Mouse (Mus musculus): ENCODE measurements around the gene Syngr2.
"Not testable (repeated sequence)": the region's sequence is repeated elsewhere in the genome, so short reads cannot be mapped to it uniquely, and the experiment has no call there.

The Syngr2 gene

DNA sequence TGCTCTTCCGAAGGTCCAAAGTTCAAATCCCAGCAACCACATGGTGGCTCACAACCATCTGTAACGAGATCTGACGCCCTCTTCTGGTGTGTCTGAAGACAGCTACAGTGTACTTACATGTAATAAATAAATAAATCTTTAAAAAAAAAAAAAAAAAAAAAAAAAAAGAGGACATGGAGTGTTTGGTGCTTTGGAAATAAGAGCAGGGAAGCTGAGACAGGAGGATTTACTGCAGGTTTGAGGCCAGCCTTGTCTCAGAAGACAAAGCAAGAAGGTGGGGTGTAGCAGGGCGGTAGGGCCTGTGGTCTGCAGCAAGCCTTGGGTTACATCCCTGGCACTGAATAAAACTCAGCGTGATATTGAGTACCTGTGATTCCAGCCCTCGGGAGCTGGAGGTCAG, 24.0 kb downstream of the Syngr2 start:
- DNase-seq (ENCODE audit: low spot score in 2 of 2), result not testable (repeated sequence)

DNA sequence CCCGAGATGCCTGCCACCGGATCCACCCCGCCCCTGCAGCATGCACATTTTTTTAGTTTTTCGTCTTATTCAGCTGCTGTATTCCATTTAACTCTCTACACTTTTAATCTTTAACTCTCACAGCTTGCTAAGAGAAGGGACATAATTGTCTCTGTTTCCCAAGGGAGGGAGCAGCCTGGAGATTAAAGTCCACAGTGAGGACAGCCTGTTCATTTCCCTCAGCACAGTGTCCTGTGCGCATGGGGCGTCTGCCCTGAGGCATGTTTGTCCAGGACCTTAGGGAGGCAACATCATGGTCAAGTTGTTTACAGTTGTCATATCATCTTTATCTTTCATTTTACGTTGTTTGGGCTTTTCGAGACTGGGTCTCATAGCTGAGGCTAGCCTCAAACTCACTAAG, 24.6 kb downstream of the Syngr2 start:
- no peak for DNase-seq (ENCODE audit: low spot score in 2 of 2)

DNA sequence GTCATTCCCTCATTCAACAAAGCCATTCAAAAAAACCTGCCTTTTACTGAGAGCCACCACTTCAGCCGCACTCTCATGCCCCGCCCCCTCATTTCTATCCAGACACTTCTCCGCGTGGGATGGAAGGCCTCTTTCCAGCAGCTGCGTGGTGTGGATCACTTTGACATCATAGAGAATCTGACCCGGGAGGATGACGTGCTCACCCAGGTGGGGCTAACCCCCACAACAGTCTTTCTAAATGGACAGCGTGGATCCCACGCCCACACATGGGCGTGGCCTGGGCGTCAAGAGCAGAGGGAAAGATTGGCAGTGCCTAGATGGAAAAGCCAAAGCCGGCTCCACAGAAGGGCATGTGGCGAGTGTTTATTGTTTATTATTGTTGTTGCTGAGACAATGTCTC, 26.8 kb downstream of the Syngr2 start:
- no peak for DNase-seq (ENCODE audit: low spot score in 2 of 2)

DNA sequence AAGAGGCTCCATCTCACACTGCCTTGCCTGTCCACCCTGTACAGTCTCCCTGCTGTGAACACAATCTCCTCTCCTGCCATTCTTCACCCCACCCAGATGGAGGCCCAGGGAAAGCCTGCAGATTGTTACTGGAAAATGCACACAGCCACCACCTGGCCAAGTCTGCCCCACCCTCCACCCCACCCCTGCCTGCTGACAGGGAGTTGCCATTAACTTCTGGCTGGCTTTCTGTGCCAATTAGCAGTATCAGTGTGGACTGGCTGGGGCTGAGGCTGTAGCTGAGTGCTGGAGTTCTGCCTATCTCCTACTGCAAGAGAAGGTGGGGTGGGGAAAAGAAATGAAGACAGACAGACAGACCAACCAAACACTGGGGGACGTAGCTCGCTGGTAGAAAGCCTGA, 29.1 kb downstream of the Syngr2 start:
- no peak for DNase-seq (ENCODE audit: low spot score in 2 of 2)

DNA sequence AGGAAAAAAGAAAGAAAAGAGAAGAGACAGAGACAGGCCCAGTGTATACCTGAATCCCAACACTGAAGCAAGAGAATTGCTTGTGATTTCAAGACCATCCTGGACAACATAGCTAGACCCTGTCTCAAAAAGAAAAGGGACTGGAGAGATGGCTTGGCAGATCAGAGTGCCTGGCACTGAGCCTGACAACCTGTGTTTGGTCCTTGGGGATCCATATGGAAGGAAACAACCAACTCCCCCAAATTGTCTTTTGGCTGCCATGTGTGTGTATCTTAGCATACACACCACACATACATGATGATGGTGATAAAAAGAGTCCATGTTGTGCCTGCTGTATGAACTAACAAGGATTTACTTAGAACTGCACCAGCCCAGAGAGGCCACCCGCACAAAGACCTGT, 29.6 kb downstream of the Syngr2 start:
- DNase-seq (ENCODE audit: low spot score in 2 of 2), result no peak

DNA sequence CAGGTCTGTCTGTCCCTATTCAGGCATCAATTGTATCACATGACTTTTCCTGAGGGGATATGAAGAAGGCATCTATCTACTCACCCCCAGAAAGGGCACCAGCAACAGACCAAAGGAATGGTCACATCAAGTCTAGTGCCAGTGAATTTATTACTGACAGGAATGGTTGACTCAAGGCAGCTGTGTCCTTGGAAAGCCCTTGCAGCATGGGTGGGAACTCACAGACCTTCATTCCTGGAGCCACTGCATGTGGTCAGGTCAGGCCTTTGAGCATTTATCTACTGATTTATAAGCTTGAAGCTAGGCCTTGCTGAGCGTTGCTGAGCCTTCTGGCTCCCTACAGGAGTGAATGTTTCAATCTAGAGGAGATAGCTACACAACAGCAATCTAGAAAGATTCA, 31.4 kb downstream of the Syngr2 start:
- no peak for DNase-seq (ENCODE audit: low spot score in 2 of 2)

DNA sequence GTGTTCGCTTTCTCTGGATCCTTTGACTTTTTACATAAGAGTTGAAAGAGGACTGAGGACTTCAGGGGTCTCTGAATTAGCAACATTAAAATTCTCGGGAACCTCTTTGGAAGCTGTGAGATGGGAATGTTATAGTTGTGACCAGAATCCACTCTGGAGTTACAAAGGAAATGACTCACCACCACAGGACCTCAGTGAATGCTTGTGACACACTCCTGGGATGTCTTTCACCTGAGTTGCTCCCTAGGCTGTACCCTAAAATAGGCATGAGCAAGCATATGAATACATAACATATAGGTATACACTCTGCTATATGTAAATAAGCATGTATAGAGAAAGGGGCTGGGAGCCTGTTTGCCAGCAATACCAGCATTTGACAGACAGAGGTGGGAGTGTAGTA, 34.0 kb downstream of the Syngr2 start:
- DNase-seq (ENCODE audit: low spot score in 2 of 2), result no peak

DNA sequence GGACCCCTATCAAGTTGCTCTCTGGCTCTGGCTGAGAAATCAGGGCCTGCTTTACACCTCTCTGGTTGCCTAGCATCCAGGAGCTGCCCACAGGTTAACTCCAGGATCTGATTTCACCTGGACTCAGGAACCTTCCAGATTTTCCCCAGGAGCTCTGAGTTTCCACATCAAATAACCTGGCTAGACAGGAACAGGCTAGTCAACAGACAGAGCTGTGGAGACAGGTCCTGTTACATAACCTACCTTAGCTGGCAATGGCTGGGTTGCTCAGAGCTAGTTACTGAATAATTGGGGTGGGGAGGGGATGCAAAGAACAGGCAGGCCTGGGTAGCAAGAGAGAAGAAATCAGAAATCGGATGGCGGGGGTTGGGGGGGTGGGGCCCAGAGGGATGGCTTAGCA, 35.5 kb downstream of the Syngr2 start:
- DNase-seq (ENCODE audit: low spot score in 2 of 2), result no peak

DNA sequence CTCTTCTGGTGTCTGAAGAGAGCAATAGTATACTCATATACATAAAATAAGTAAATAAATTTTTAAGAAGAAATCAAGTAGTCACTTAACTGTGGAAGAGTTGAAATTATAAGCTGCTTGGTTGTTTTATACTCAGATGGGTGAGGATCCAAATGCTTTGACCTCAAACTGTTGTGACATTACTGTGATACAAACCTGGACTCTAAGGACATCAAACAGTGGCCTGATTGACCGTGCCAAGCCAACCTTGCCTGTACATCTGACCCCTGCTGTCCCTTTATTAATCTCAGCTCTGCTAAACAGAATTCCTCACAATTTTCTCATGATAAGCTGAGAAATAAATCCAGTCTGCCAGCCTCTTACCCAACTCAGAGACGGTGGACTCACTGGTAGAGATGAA, 36.2 kb downstream of the Syngr2 start:
- no peak for DNase-seq (ENCODE audit: low spot score in 2 of 2)

DNA sequence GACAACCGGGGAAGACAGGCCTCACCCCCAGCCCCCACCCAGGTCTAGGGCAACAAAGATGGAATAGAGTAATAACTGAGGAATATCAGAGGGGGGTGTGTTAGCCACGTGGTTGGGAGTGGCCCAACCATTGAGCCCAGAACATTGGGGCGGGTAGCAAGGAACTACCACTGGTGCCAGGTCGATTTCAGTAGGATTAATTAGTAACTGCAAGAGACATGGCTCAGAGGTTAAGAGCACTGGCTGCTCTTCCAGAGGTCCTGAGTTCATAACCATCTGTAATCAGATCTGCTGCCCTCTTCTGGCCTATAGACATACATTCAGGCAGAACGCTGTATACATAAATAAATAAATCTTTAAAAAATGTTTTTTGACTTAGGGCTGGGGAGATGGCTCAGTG, 37.2 kb downstream of the Syngr2 start:
- no peak for DNase-seq (ENCODE audit: low spot score in 2 of 2)

DNA sequence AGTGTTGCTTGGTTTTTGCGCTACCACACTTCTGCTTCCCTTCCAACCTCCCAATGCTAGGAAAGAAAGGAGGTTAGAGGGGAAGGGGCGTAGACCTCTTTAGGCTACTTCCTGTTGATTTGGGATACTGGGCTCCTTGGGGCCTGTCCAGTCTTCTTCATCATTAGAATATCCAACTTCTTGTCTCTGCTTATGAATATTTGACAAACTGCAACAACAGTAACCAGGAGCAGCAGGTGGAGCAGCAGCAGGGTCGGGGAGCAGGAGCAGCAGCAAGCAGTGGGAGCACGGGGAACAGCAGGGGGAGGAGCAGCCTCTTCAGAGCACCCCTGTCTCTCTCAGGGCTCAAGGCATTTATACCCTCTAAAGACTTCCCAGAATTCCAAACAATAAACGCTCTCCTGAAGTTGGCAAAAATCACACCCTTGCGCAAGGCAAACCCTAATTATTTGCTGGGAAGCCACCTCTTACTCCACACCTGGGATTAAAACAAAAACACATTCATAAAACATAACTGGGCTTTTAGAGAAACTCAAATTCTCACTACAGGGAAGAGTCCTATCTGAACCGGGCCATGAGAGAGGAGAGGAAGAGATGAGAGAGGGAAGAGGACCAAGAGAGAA, 38.2 kb downstream of the Syngr2 start:
- DNase-seq (ENCODE audit: low spot score in 2 of 2), result no peak

DNA sequence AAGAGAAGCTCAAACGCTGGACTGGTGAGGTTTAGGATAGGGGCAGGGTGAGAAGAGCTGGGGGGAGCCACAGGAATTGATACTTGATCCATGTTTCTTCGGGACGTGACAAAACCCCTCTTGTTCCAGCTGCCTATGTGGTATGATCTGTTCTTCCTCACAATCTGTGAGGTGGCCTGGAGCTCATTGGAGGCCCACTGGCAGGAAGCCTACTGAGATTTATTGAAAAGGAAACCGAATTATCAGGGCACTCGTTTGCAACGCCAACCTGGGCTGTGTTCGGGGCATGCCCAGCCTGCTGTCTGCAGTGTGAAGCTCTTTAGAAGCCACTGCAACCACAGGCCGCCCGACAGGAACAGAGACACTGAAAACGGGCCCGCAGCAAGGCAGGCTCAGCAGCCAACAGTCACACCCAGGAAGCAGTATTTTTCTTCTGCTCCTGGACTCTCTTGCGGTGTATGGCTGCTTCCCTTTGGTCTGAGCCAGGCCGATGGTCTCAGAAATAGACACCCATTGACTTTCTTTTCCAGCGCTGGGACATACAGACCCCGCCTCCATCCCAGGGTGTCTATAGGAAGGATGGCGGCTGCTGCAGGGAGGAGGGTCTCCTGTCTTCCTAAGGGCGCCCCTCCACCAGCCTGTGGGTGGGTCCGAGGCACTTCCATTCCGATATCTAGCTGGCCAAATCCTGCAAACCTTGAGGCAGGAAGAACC, 39.0 kb downstream of the Syngr2 start:
- peak; percentile 53 to 56 for DNase-seq (ENCODE audit: low spot score in 2 of 2)

DNA sequence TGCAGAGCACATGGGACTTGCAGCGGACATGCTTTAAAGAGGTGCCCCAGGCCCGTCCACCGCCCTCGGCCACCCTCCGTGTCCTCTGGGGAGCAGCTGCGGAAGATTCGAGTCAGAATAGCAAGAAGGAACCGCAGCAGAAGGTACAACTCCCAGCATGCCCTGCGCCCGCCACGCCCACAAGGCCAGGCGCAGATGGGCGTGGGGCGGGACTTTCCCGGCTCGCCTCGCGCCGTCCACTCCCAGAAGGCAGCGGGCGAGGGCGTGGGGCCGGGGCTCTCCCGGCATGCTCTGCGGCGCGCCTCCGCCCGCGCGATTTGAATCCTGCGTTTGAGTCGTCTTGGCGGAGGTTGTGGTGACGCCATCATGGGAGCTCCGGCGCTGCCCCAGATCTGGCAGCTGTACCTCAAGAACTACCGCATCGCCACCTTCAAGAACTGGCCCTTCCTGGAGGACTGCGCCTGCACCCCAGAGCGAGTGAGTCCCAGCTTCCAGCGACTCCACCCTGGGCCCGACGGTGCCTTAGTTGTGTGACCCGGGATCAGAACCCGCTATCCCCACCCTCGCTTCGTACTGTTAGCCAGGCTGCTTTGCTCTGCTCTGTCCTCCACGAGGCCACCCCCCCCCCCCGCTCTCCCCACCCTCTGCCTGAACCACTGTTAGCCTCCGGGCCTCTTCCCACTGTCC, 39.7 kb downstream of the Syngr2 start, which contains the start of gene Birc5:
Gene Birc5 (plus strand): TSS at position 267 of the 687 bp plus-strand sequence.
- peak; percentile 94 to 98 for DNase-seq (ENCODE audit: low spot score in 2 of 2)

DNA sequence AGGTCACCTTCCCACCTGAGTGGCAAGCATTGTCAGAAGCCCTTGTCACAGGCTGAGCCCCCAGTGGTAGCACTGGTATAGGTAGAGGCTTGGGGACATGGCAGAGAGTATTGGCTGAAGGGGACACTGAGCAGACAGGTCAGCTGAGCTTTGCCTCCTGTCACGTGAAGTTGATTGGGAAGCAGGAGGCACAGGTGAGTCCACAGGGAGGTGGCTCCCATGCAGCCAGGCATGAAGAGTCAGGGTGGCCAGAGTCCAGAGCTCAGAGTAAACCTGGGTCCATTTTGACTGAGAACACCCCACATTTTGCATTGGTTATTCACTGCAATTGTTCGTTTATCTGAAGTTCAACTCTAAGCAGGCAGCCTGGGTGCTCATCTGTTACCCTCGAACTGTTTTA, 43.4 kb downstream of the Syngr2 start:
- no peak for DNase-seq (ENCODE audit: low spot score in 2 of 2)

DNA sequence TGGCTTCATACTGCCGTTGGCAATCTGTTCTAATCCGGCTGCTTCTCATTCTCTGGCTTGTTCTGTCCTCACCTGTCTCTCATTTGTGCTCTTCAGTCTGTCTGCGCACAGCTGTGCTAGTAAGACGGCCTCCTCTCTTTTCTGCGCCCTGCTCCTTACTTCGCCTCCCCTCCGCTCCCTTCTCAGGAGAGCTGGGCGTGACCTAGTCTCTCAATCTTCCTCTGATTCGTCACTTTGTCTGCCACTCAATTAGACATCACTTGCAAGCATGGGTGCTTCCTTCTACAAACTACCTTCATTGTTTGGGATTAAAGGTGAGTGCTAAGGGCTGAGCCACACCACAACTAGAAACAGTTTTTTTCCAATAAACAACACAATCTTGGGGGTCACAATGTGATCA, 44.8 kb downstream of the Syngr2 start:
- no peak for DNase-seq (ENCODE audit: low spot score in 2 of 2)

DNA sequence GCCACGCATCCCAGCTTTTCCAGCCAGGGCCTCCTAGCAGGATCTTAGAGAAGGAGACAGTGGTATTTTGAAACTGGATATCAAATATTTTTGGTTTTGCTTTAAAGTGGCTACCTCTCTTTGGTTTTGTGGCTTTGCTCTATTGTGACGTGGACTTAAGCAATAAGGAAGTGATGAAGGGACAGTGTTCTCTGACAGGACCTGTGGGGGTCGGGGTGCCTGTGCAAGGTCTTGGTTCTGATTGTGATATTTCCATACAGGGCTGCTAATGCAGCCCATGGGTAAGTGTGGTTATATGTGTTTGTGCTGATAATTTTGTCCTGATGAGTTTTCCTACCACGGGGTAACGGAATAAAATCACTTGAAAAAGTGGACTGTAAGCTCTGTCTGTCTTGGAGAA, 45.9 kb downstream of the Syngr2 start:
- DNase-seq (ENCODE audit: low spot score in 2 of 2), result no peak

DNA sequence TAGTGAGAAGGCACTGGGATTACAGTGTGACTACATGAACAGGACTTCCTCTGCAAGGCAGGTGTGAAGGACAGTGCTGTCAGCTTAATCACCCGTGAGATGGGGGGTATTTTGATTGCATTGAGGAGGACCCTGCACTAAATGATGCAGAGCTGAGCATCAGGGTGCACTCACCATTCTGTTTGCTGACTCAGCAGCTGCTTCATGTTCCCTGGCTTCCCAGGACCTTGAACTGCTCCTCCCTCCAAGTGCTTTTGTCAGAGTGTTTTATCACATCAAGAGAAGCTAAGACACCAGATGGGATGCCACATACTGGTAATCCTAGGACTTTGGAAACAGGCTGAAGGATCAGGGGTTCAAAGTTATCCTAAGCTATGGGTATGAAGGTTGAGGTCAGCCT, 46.5 kb downstream of the Syngr2 start:
- no peak for DNase-seq (ENCODE audit: low spot score in 2 of 2)

DNA sequence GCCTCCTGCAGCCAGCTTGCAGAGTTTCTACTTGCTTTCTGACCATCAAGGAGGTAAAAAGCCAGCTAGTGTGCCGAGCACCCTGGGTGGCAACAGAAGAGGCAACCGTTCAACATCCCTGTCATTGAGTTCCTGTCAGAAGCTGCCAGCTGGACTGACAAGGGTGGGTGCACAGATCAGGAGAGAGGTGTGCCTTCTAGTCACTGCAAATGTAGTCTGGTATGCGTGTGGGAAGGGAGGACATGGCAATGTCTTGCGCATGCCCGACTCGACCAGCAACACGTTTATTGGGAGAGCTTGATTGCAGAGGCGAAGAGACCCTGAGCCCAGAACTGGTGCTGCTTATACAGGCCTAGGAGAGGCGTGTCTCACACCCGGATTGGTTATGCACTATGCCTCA, 48.0 kb downstream of the Syngr2 start:
- no peak for DNase-seq (ENCODE audit: low spot score in 2 of 2)

DNA sequence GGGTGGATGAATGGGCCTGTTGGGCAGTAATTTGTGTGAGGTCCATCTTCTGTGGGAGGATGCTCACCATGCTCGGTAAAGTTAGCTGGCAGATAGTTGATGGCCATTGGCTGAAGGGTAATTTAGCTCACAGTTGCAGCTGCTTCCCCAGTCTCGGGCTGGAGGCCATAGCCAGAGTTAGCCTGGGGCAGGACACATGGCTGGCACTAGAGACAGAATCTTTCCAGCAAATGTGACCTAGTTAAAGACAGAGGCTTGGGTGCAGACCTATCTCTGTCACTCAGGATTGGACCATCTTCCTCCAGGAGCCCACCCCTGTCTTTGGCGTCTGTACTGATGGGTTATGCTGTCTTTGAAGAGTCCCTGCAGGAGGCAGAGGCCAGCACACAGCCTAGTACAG, 48.9 kb downstream of the Syngr2 start:
- DNase-seq (ENCODE audit: low spot score in 2 of 2), result no peak

DNA sequence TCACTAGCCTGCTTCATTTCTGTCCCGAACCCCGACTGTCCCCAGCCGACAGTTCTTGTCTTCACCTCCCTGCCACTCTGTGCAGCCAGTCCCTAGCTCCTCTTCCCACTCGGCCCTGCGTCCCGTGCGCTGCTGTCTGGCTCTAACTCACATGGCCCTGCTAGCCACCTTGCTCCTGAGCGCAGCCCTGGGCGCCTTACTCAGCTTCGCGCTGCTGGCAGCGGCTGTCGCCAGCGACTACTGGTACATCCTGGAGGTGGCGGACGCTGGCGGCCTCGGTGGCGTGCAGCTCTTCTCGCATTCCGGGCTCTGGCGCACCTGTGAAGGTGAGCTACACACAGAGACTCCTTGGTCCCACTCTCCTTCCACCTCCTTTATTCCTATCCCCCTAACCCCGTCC, 51.1 kb downstream of the Syngr2 start, which contains the start of gene Tmem235:
Gene Tmem235 (plus strand): TSS at position 152 of the 400 bp plus-strand sequence.
- DNase-seq (ENCODE audit: low spot score in 2 of 2), result peak in 1 of 2 experiments; percentile 48

DNA sequence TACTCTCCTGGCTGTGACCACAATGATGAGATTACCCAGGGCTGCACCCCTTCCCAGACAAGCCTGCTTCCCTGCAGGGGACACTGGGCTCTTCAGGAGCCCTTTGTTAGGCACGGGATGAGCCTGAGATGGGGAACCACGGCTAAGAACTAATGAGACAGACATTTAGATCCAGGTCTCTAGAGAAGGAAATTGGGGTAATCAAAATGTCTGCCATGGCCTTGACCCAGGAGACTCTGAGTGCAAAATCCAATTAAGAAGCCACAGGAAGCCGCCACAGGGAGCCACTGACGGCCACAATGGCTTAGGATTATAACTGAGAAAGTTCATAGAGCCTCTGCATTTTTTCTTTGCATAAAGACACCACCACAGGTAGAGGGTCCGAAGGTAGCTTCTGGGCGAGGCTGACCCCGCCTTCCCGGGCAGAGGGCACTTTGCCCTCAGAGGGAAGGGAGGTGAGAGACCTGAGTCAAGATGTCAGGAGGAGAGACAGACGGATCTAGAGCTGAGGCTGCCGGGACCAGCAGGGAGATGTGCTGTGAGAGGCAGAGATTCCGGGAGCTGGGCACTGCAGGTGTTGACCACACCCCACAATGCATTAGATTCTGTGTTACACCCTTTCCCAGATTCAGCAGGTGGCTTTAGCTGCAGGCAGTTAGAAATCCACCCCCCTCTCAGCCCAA, 53.8 kb downstream of the Syngr2 start:
- no peak for DNase-seq (ENCODE audit: low spot score in 2 of 2)
